Mouse (Mus musculus): Measurements from ENCODE around the gene Fbll1.

Gene Fbll1

DNA sequence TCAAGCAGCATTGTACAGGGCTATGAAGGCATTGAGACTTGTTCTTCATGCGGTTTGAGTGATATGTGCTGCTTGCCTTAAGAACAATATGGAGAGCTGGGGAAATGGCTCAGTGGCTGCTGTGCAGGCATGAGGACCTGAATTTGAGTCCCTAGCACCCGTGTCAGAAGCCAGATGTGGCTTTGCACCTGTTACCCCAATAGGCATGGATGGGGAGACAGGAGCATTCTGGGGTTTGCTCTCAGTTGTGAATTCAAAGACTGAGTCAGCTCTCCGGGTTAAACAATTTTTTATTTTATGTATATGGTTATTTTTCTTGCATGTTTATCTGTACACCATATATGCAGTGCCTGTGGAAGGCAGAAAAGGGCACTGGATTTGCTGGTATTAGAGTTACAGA is 16.2 kb downstream of the Fbll1 start:
- DNase-seq: no peak

DNA sequence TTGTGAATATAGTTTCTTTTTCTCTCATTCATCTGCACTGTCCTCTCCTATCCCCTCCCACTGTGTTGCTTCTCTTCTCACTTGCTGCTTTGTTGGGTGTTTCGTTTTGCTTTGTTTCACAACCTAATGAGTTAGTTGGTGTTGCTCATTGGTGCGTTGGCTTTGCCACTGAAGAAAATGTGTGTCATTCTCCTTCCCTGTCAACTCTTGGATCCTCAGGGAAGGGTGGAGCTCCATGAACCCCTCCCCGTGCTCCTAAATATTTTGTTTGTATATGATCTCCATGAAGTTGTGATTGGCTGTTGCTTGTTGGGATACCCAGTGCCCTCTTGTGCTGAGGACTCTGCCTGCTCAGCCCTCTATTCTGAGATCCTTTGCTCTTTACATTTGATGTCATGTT is 18.3 kb downstream of the Fbll1 start:
- DNase-seq: no peak

DNA sequence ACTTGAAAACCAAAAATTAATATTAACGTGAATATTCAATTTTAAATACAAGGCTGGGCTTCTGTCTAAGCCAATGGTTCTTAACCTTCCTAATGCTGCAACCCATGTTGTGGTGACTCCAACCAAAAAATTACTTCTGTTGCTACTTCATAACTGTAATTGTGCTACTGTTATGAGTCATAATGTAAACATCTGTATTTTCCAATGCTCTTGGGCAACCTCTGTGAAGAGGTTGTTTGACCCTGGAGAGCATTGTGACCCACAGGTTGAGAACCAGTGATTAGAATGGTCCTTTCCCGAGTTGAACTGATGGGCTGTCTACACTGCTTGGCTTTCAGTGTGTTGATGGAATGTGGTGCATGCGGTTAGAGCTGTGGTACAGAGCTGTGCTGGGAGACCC is 22.2 kb downstream of the Fbll1 start:
- no peak for DNase-seq

DNA sequence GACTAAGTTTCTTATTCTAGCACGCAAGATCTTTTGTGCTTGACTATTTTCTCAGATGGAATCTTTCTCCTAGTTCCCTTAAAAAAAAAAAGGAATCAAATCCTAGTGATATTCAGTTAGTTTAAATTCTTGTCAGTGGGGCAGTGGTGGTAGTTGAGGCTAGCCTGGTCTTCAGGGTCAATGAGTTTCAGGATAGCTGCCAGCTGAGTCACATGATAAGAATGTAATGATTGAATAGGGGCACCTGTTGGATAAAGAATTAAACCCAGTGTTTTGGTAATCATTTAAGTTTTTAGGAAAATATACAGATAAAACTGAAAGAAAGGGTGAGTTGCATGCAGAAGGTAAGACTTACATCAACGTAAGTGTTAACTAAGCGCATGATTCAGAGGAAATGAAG is 23.1 kb downstream of the Fbll1 start:
- no peak for DNase-seq

DNA sequence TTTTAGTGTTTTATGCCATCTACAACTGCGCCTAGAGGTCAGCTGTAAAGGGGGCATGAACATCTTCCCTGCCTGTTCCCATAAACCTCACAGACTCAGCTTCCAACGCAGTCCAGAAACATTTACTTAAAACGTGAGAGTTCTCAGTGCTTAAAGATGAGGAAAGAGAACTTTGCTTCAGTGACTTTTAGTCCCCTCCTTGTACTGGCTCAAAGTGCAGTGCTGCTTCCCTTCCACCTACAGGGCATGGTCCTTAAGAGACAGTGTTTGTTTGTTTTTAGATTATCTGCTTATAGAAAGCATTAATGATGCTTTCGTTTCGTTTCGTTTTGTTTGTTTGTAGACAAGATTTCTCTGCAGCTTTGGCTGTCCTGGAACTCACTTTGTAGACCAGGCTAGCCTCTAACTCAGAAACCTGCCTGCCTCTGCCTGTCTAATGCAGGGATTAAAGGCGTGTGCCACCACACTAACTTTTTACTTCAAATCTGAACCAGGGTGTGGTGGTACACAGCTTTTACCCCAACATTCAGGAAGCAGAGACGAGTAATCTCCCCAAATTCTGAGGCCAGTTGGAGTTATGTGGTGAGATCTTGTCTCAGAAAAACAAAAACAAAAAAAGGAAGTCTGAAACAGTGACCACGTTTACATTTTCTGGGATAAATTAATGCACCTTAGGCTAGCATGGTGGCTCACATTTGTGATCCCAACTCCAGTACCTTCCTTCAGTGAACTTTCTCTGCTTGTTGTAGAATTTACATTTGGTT is 27.8 kb downstream of the Fbll1 start:
- no peak for DNase-seq

DNA sequence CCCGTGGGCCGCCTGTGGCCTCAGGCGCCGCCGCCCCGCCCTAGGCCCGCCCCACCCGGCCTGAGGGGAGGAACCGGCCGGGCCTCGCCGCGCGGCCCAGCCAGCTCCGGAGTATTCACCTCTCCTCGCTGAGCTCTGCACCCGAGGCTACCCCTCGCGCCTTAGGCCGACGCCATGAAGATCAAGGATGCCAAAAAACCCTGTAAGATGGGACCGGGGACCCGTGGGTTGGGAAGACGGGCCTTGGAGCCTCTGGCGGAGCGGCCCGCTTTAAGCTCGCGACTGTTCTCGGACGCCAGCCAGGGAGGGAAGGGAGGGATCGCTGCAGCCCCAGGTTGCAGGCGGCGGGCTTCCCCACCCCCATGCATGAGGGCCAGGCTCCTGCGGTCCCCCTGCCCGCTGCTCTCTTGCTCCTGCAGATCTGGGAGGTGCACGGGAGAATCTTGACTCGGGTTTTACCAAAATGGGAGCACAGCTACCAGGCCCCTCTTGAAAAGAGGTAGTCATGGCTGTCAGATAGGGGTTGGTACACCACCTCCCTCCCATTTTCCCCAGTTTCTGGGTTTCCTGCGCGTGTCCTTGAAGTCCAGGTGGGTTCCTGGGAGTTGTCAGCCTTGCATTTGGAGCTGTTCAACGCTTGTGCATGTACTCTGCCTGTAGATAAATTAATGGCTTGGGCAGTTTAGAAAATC is 28.8 kb downstream of the Fbll1 start:
- DNase-seq: no peak

DNA sequence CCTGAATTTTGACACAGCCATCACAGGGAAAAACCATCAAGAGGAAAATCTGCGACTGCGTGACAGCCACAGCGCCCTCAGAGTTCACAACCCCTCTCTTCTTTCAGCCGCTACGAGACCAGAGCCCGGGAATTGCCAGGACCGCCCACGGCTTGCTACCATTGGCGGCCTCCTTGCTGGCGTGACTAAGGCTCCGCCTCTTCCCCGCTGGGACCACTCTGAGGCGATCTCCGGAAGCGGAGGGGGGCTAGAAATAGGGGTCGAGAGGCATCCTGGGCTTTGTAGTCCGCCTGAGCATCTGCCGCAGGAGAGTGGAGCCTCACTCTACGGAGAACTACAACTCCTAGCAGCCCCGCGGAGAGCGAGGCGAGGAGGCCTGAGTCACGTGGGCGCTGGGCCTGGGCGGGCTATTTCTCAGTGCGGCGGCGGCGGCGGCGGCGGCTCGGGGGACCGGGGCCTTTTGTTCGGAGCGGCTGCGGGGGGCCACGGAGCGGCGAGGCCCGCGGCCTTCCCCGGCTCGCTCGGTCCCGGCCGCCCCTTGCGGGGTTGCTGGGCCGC is 29.4 kb downstream of the Fbll1 start, which contains the start of gene Pank3:
Gene Pank3 (plus strand): TSS at position 297 of the 558 bp plus-strand sequence.
- DNase-seq: peak; percentile 96

DNA sequence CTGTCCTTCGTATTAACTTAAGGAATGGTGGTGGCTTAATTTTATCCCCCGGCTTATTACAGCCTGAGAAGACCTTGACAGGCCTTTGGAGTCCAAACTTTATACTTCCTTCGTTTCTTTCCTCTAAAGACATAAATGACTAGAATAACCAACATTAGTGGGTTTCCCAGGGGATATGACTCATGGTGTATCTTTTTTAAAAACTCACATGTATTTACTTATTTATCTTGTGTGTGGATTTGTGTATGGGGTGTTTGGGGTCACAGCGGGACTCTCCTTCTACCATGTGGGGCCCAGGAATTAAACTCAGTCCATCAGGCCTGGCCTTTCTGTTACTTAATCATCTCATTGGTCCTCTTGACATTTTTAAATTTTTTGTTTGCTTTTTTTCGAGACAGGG is 31.8 kb downstream of the Fbll1 start:
- DNase-seq: no peak

DNA sequence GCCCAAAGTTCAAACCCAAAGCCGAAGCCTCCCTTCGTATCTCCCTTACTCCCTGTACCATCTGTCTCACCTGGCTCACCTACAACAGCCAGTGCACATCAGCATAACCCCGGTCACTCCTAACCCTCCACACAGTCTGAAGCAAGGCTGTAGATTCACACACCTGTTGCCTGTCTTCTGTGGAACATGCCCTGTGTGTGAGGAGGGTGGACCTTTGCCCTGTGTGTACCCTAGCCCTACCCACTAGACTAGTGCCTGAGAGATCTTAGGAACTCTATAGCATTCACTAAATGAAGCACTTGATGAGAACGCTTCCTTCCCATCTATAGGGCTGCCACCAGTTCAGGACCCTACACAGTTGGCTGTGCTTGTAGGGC is 38.1 kb downstream of the Fbll1 start:
- DNase-seq: no peak

DNA sequence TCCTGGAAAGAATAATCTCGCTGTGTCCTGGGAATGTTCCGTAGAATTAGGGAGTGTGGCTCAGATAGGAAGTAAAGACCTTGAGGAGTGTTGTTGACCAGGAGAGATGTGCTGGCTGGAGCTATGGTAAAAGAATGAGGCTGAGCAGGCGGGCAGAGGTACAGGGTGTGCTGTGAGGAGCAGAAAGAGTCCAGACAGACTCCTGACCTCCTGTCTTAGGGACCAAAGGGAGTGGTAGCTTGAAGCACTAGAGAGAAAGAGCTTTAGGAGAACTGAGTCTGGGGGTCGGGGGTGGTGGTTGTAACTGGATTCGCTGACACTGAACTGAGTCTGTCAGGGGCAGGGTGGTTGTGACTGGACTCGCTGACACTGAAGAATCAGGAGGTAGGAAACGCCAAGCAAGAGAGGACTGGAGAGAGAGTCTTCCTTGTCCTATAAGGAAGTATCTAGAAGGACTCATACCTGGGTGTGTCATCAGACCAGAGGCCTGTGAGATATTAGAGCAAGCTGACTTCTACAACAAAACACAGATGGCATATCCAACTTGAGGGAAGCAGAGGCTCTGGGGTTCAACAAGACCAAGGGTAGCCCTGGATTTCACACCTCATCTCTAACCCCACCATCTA is 38.6 kb downstream of the Fbll1 start:
- no peak for DNase-seq

DNA sequence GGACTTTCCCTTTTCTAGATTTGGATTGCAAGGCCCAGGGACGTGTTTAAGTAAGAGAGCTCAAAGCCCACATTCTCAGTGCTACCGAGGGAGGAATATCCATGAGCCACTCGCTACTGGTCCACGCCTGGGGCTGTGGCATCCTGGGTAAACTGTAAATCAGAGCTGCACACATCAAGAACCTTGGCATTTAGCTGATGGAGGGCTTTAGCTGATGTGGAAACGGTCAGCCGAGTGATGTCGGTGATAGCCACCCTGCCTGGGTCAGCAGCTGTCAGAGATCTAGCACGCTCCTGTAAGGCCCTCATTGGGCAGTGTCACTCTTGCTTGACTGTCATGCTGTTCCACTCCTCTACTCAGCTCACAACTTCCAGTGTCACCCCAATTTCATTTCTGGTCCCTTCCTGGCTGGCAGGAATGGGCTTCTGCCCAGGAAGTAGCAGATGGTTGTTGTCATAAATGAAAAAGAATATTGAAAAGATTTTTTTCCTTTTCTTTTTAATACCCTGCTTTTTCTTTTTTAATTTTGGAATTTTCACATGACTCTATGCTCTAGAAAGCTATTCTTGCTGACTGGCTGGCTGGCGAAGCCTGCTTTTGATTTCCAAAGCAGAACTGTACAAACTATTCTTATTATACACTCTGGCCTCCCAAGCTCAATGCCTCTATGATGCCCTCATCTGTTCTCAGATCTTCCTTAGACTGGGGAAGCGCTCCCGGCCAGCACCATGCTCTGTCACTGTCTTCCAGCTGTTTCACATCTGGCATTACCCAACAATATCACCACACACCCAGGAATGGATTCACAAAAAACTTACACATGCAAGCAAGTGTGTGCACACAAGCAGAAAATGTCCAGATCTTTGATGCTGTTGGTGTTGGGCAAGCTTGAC is 42.0 kb downstream of the Fbll1 start:
- no peak for DNase-seq

DNA sequence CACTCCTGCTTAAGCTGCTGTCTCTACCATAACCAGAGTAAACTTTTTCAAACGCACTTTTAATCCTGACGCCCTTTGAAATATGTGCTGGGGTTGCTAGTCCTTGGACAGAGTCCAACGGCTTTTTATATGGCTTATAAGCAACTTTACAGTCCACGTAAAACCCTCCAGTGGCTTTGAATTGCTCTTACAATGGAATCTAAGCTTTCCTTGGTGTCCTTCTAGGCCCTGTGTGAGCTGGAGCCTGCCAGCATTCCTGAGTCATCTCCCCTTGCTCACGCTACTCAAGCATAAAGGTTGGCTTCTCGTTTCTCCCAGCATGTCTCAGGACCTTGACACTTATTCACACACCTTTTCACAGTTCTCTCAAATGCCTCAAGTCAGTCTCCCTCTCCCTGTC is 43.1 kb downstream of the Fbll1 start:
- no peak for DNase-seq

DNA sequence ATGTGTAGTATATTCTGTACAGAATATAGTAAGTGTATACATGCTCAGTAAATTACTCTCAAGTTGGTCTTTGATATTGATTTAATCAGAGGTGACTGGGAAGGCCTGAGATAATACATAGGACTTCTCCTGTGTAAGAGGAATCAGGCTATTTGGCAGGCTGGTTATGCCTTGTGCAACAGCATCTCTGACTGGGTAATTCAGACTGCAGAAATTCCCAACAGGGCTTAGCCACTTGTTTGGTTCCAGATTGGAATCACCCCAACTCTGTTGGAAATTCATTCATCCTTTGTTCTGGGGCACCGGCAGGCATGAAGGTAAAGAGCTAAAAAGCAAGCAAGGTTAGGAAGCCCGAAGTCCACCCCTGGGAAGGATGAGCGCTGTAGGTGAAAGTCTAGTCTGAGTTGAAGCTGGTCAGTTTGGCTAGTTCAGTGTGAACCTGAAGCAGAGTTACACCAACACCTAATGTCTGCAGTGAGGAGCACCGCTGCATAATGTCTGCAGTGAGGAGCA is 43.7 kb downstream of the Fbll1 start:
- no peak for DNase-seq

DNA sequence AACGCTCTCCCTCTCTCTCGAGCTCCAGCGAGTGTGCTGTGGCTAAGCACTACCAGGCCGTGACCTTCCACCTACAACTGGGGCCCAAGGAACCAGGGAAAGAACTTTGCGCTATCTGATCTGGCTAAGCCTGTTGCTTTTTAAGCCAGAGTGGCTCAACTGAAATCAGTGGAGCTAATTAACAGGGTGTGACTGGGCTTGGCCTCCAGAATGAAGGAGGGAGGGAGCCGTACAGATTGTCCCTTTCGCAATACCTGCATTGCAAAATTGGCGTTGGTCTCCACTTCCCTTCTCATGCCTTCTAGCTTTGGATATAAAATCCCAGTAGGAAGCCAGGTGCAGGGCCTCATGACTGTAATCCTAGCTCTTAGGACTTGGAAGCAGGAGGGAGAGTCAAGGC is 48.1 kb downstream of the Fbll1 start:
- DNase-seq: no peak

Data from thymus, postnatal 25 days (tissue).